8 mouse cellular contexts compared by ENCODE assay signal in the genomic region with DNA sequence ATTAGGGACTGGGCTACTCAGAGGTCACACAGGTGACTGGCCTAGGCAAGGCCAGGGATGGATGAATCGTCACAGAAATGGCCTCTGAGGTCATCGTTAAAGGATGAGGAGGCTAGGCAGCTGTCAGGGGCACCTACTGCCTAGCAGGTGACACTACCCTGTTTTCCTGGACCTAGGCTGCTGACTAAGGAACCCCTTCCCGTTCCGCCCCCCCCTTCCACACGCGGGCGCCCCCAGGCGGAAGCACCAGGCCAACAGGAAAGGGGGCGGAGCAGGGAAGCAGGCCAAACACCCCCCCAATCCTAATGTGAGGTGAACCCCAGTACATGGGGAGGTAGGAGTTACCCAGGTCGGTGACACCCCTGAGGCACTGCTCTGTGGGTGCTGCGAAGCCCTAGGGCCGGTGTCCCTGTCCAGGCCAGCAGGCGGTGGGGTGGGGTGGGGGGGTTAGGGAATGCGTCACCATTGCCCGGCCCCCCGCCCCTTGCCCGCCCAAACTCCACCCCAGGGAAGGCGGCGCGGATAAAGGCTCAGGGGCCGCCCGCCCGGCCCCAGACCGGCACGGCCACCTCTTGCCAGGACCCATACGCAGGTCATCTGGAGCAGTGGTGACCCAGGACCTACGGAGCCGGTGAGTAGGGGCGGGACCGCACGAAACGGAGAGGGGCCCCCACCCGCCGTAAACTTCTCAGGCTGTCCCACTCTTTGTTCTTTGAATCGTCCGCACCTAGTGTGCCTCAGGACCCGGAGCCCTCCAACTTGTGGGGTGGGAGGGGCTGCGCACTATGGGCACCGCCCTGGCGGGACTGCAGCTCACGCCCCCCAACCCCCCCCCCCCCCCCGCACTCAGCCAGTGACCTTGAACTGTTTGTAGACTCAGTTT. TPM values are rescaled to one million over a fixed set of nuclear protein-coding genes. Genes with fewer than 3 reads are reported as not detected.
DNase-seq lines count a peak whose midpoint lies in the region; ATAC-seq and TF ChIP-seq lines count a peak whose summit lies in the region.

Gene Midn, plus strand, starts transcription at position 554 of the 883 bp plus-strand sequence.

- no peaks in the 10 kb centered on the region for H3K9me3 ChIP-seq in intestine, postnatal 0 days (ENCODE audit: control insufficient read depth)
- H3K9me3 ChIP-seq in limb, embryonic 11.5 days (ENCODE audit: control insufficient read depth, low read length) = no peaks in the 10 kb centered on the region
- H3K9me3 ChIP-seq in midbrain, embryonic 11.5 days (ENCODE audit: control insufficient read depth, low read length) = no peaks in the 10 kb centered on the region

- H3K9ac ChIP-seq in intestine, postnatal 0 days (ENCODE audit: low read depth, low read length) = peak within 1 kb of the TSS; percentile 74
- peak within 1 kb of the TSS; percentile 95 for H3K9ac ChIP-seq in limb, embryonic 11.5 days (ENCODE audit: low read length)
- peak within 1 kb of the TSS; percentile 100 for H3K9ac ChIP-seq in midbrain, embryonic 11.5 days (ENCODE audit: low read length)

- H3K36me3 ChIP-seq in intestine, postnatal 0 days (ENCODE audit: control insufficient read depth, insufficient read depth) = peaks cover 50% of the 10 kb centered on the region
- H3K36me3 ChIP-seq in limb, embryonic 11.5 days (ENCODE audit: control insufficient read depth, insufficient read depth, low read length) = peaks cover 29% of the 10 kb centered on the region
- H3K36me3 ChIP-seq in midbrain, embryonic 11.5 days (ENCODE audit: control insufficient read depth, insufficient read depth, low read length) = peaks cover 16% of the 10 kb centered on the region

- H3K4me2 ChIP-seq in intestine, postnatal 0 days (replicated peaks; ENCODE audit: low read depth) = peak within 1 kb of the TSS; percentile 86
- H3K4me2 ChIP-seq in limb, embryonic 11.5 days (ENCODE audit: low read depth, severe bottlenecking) = peak within 1 kb of the TSS; percentile 59
- peak within 1 kb of the TSS; percentile 74 for H3K4me2 ChIP-seq in midbrain, embryonic 11.5 days

- peak; percentile 50 for ATAC-seq in intestine, postnatal 0 days
- ATAC-seq in limb, embryonic 11.5 days (ENCODE audit: insufficient number of reproducible peaks, low FRiP score, low TSS enrichment, low read depth) = peak; percentile 48
- ATAC-seq in midbrain, embryonic 11.5 days (ENCODE audit: low FRiP score) = peak; percentile 36

- peak within 1 kb of the TSS; percentile 95 for H3K4me3 ChIP-seq in intestine, postnatal 0 days (ENCODE audit: low read depth, low read length)
- H3K4me3 ChIP-seq in limb, embryonic 11.5 days (ENCODE audit: low read depth, low read length) = peak within 1 kb of the TSS; percentile 99
- peak within 1 kb of the TSS; percentile 99 for H3K4me3 ChIP-seq in midbrain, embryonic 11.5 days (ENCODE audit: low read depth, low read length)

- peak; percentile 60 to 65 for DNase-seq in left cerebral cortex, adult 18-20 months (ENCODE audit: low spot score in 2 of 2)
- DNase-seq in left cerebral cortex, adult 11 months (ENCODE audit: low spot score) = no peak
- peak; percentile 86 for DNase-seq in embryo, embryonic 11 days
- peak; percentile 100 for DNase-seq in heart, adult 11 months
- peak; percentile 82 for DNase-seq in limb, embryonic 11.5 days (ENCODE audit: low spot score)
- DNase-seq in midbrain, embryonic 11.5 days (ENCODE audit: low spot score, missing footprints) = peak; percentile 96
- DNase-seq in spleen, postnatal 14 days (ENCODE audit: low spot score in 2 of 2) = peak; percentile 52 to 54

- peak within 1 kb of the TSS; percentile 97 for H3K27ac ChIP-seq in intestine, postnatal 0 days (ENCODE audit: low read depth, low read length)
- H3K27ac ChIP-seq in limb, embryonic 11.5 days (replicated peaks; ENCODE audit: low read depth, low read length) = peak within 1 kb of the TSS; percentile 99
- peak within 1 kb of the TSS; percentile 97 for H3K27ac ChIP-seq in midbrain, embryonic 11.5 days (ENCODE audit: low read depth, low read length)

- no peaks in the 10 kb centered on the region for H3K27me3 ChIP-seq in intestine, postnatal 0 days (replicated peaks; ENCODE audit: control insufficient read depth, insufficient read depth, low read length)
- no peaks in the 10 kb centered on the region for H3K27me3 ChIP-seq in limb, embryonic 11.5 days (ENCODE audit: control insufficient read depth, insufficient read depth, low read length)
- no peaks in the 10 kb centered on the region for H3K27me3 ChIP-seq in midbrain, embryonic 11.5 days (ENCODE audit: control insufficient read depth, insufficient read depth, low read length)

- peaks cover 15% of the 10 kb centered on the region for H3K4me1 ChIP-seq in intestine, postnatal 0 days (replicated peaks; ENCODE audit: control insufficient read depth, insufficient read depth, low read length)
- H3K4me1 ChIP-seq in limb, embryonic 11.5 days (ENCODE audit: control insufficient read depth, insufficient read depth, low read length) = peaks cover 23% of the 10 kb centered on the region
- H3K4me1 ChIP-seq in midbrain, embryonic 11.5 days (ENCODE audit: control insufficient read depth, insufficient read depth, low read length) = peaks cover 24% of the 10 kb centered on the region

- 2% methylated on average over 37 of the region's 42 CpGs for WGBS in intestine, postnatal 0 days
- 1% methylated on average over 32 of the region's 42 CpGs for WGBS in limb, embryonic 11.5 days
- WGBS in midbrain, embryonic 11.5 days = 3% methylated on average over 39 of the region's 42 CpGs

- TF ChIP-seq CTCF in intestine, postnatal 0 days (IDR thresholded peaks at IDR 0.05; ENCODE audit: low read depth) = peak; percentile 81

RNA-seq across cellular contexts. Expression of gene Midn, which starts in this region (rescaled TPM):
- total RNA-seq in left cerebral cortex, adult 18-20 months (2021) = 100 to 1,000 TPM; 105 TPM
- polyA plus RNA-seq in intestine, postnatal 0 days (2015; fragmentation: Nextera tagmentation; extraction: Ambion mirVana) = 18.1 and 19.5 TPM in 2 replicates
- 59.3 and 60.9 TPM in 2 replicates for polyA plus RNA-seq in limb, embryonic 11.5 days (2014; fragmentation: Nextera tagmentation; extraction: Ambion mirVana)
- polyA plus RNA-seq in midbrain, embryonic 11.5 days (2014; fragmentation: Nextera tagmentation; extraction: Ambion mirVana) = 66.0 and 71.3 TPM in 2 replicates
